ENCODE assay signal across 9 mouse cellular contexts in the genomic region with DNA sequence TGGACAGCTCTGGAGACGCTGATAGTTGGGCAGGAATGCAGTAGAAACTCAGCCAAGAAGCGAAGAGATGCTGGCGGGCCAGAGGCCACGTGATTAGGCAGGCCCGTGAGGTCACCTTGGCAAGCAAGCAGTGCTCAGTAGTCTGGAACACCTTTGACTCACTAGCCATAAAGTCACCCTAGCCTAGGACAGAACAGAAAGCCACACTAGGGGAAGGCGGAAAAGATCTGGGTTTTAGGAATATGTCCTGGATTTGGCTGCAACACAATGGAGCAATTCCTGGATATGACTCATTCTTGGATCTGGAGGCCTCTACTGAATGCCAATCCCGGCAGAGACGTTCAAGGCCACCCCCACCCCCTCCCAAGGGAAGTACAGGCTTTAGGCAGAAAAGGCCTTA. TPM values are rescaled to one million over a fixed set of nuclear protein-coding genes. Genes with fewer than 3 reads are reported as not detected.
DNase-seq lines count a peak whose midpoint lies in the region; ATAC-seq and TF ChIP-seq lines count a peak whose summit lies in the region.
"Had no signal": no experiment of that assay in that cellular context is flagged by ENCODE, and none has a peak within 500 bp of the region (broad histone marks: within the 10 kb centered on the region; RNA-seq: fewer than 3 reads in every experiment).

No protein-coding gene starts in this region.

- no peaks in the 10 kb centered on the region for H3K36me3 ChIP-seq in liver, embryonic 11.5 days (ENCODE audit: control insufficient read depth, insufficient read depth, low read length)

- H3K27ac ChIP-seq in gastrocnemius, adult 2 months = peak overlapping the region; percentile 79
- H3K27ac ChIP-seq in liver, embryonic 11.5 days (ENCODE audit: low read depth, low read length) = no peak overlapping the region

- peak; percentile 84 for DNase-seq in 3134 (ENCODE audit: extremely low read depth, insufficient read length, low spot score)
- DNase-seq in R1 (ENCODE audit: low read depth, low spot score) = peak; percentile 74
- peak; percentile 70 for DNase-seq in gastrocnemius, adult 2 months
- peak; percentile 90 for DNase-seq in kidney, adult 9 months
- no peak for DNase-seq in embryo, embryonic 10.5 days (ENCODE audit: low spot score)
- no peak for DNase-seq in liver, embryonic 11.5 days (ENCODE audit: low spot score)
- DNase-seq in retina, postnatal 1 day = no peak

- no peak for TF ChIP-seq CTCF in gastrocnemius, adult 2 months (IDR thresholded peaks at IDR 0.05)

- H3K4me3 ChIP-seq in gastrocnemius, adult 2 months = peak overlapping the region; percentile 33
- no peak overlapping the region for H3K4me3 ChIP-seq in liver, embryonic 11.5 days (ENCODE audit: low read depth, low read length)

- peaks cover 11% of the 10 kb centered on the region for H3K4me1 ChIP-seq in liver, embryonic 11.5 days (replicated peaks; ENCODE audit: control insufficient read depth, insufficient read depth, low read length)

- intact Hi-C loops in gastrocnemius, adult 2 months (cut with DNase I) = no loop called here

- H3K4me2 ChIP-seq in liver, embryonic 11.5 days = no peak overlapping the region

- H3K9me3 ChIP-seq in liver, embryonic 11.5 days (ENCODE audit: control insufficient read depth, low read length) = no peaks in the 10 kb centered on the region

- no peak overlapping the region for H3K9ac ChIP-seq in liver, embryonic 11.5 days (ENCODE audit: low read depth, low read length)

- H3K27me3 ChIP-seq in liver, embryonic 11.5 days (replicated peaks; ENCODE audit: control insufficient read depth, insufficient read depth, low read length) = no peaks in the 10 kb centered on the region

- no peak for ATAC-seq in liver, embryonic 11.5 days (replicated peaks; ENCODE audit: low FRiP score)
- ATAC-seq in megakaryocyte progenitor cell, adult 5-6 weeks (replicated peaks; ENCODE audit: poor library complexity) = no peak

- 77% methylated on average over 8 of the region's 8 CpGs for WGBS in liver, embryonic 11.5 days

RNA-seq across cellular contexts. Expression of gene Arsa, which starts 3.4 kb away (rescaled TPM):
- total RNA-seq in gastrocnemius, adult 2 months (2021) = 1 to 10 TPM; 3.0 to 4.6 TPM
- polyA plus RNA-seq in liver, embryonic 11.5 days (2014; fragmentation: Nextera tagmentation; extraction: Ambion mirVana) = 8.6 and 9.0 TPM in 2 replicates
- total RNA-seq in megakaryocyte progenitor cell, adult 5-6 weeks (2015) = 7.1 and 7.3 TPM in 2 replicates
- 8.8 and 13.9 TPM in 2 replicates for total RNA-seq in megakaryocyte progenitor cell, adult 5-6 weeks (2017)

RNA-seq across cellular contexts. Expression of gene Shank3, which starts 18.8 kb away (rescaled TPM):
- 10 to 100 TPM; 12.2 to 20.4 TPM for total RNA-seq in gastrocnemius, adult 2 months (2021)
- 1.1 and 1.7 TPM in 2 replicates for polyA plus RNA-seq in liver, embryonic 11.5 days (2014; fragmentation: Nextera tagmentation; extraction: Ambion mirVana)
- total RNA-seq in megakaryocyte progenitor cell, adult 5-6 weeks (2015) = 1.8 and 4.2 TPM in 2 replicates
- total RNA-seq in megakaryocyte progenitor cell, adult 5-6 weeks (2017) = 1.3 and 3.1 TPM in 2 replicates

RNA-seq across cellular contexts. Expression of gene Mapk8ip2, which starts 26.9 kb away (rescaled TPM):
- total RNA-seq in gastrocnemius, adult 2 months (2021) = under 1 TPM; 0.08 to 0.25 TPM
- 0.26 and 0.36 TPM in 2 replicates for polyA plus RNA-seq in liver, embryonic 11.5 days (2014; fragmentation: Nextera tagmentation; extraction: Ambion mirVana)
- not detected in 2 replicates for total RNA-seq in megakaryocyte progenitor cell, adult 5-6 weeks (2015)
- not detected in 2 replicates for total RNA-seq in megakaryocyte progenitor cell, adult 5-6 weeks (2017)

RNA-seq across cellular contexts. Expression of gene Chkb, which starts 50.9 kb away (rescaled TPM):
- total RNA-seq in gastrocnemius, adult 2 months (2021) = 10 to 100 TPM; 21.4 to 23.3 TPM
- polyA plus RNA-seq in liver, embryonic 11.5 days (2014; fragmentation: Nextera tagmentation; extraction: Ambion mirVana) = 43.5 and 47.5 TPM in 2 replicates
- 36.0 and 45.7 TPM in 2 replicates for total RNA-seq in megakaryocyte progenitor cell, adult 5-6 weeks (2015)
- total RNA-seq in megakaryocyte progenitor cell, adult 5-6 weeks (2017) = 16.4 and 24.5 TPM in 2 replicates

RNA-seq across cellular contexts. Expression of gene Gm44502, which starts 51.1 kb away (rescaled TPM):
- 1 to 10 TPM in 1 of 2 experiments, under 1 TPM in 1; 0.87 to 2.0 TPM for total RNA-seq in gastrocnemius, adult 2 months (2021)
- polyA plus RNA-seq in liver, embryonic 11.5 days (2014; fragmentation: Nextera tagmentation; extraction: Ambion mirVana) = not detected in 2 replicates
- total RNA-seq in megakaryocyte progenitor cell, adult 5-6 weeks (2015) = 1.1 TPM in 1 of 2 replicates, not detected in the other
- 0.04 and 0.68 TPM in 2 replicates for total RNA-seq in megakaryocyte progenitor cell, adult 5-6 weeks (2017)
- total RNA-seq: layer of hippocampus, postnatal 10 days had no signal

Comparison
In these comparisons a context has a peak if more than half of its experiments do, and no peak if none do; other contexts are left out.
1. DNase-seq: peak in 3134 (single experiment), R1 (single experiment), gastrocnemius, adult 2 months (single experiment) and kidney, adult 9 months (single experiment); none in embryo, embryonic 10.5 days (single experiment), liver, embryonic 11.5 days (single experiment) and retina, postnatal 1 day (single experiment).